Mouse (Mus musculus): Measurements from ENCODE around the gene Gm20696. TPM values are rescaled to one million over a fixed set of nuclear protein-coding genes. Genes with fewer than 3 reads are reported as not detected.

Gene Gm20696
- polyA plus RNA-seq, 1 experiment: not detected

- no peaks in the 10 kb centered on the region for H3K4me1 ChIP-seq (ENCODE audit: control insufficient read depth)
- no peaks in the 10 kb centered on the region for H3K9me3 ChIP-seq (ENCODE audit: control insufficient read depth, low read length)
- no peaks in the 10 kb centered on the region for H3K27me3 ChIP-seq (ENCODE audit: control insufficient read depth)
- H3K4me3 ChIP-seq (replicated peaks): no peak overlapping the region
- TF ChIP-seq GATA1 (IDR thresholded peaks at IDR 0.05; ENCODE audit: low read length) (no peak), TAL1 (IDR thresholded peaks at IDR 0.05; ENCODE audit: low read length) (no peak)
- no peaks in the 10 kb centered on the region for H3K36me3 ChIP-seq (ENCODE audit: control insufficient read depth)
These were observed 307.4 kb downstream of the Gm20696 start for GRCm38 (mm10) chr6:99359036-99359698.

GRCm38 (mm10) chr6:99357931-99358330 is 308.7 kb downstream of the Gm20696 start:
- no peak overlapping the region for H3K4me3 ChIP-seq (replicated peaks)
- no peaks in the 10 kb centered on the region for H3K4me1 ChIP-seq (ENCODE audit: control insufficient read depth)
- H3K27me3 ChIP-seq (ENCODE audit: control insufficient read depth): no peaks in the 10 kb centered on the region
- H3K9me3 ChIP-seq (ENCODE audit: control insufficient read depth, low read length): no peaks in the 10 kb centered on the region
- H3K36me3 ChIP-seq (ENCODE audit: control insufficient read depth): no peaks in the 10 kb centered on the region
- TF ChIP-seq GATA1 (IDR thresholded peaks at IDR 0.05; ENCODE audit: low read length): no peak
- no peak for TF ChIP-seq TAL1 (IDR thresholded peaks at IDR 0.05; ENCODE audit: low read length)

- no peak overlapping the region for H3K4me3 ChIP-seq (replicated peaks)
- no peaks in the 10 kb centered on the region for H3K36me3 ChIP-seq (ENCODE audit: control insufficient read depth)
- H3K27me3 ChIP-seq (ENCODE audit: control insufficient read depth): no peaks in the 10 kb centered on the region
- H3K4me1 ChIP-seq (ENCODE audit: control insufficient read depth): peaks cover 10% of the 10 kb centered on the region
- TF ChIP-seq GATA1 (IDR thresholded peaks at IDR 0.05; ENCODE audit: low read length): no peak
- no peak for TF ChIP-seq TAL1 (IDR thresholded peaks at IDR 0.05; ENCODE audit: low read length)
- no peaks in the 10 kb centered on the region for H3K9me3 ChIP-seq (ENCODE audit: control insufficient read depth, low read length)
These were observed 312.3 kb downstream of the Gm20696 start for GRCm38 (mm10) chr6:99354338-99354737.

- Histone ChIP-seq H3K4me1 (ENCODE audit: control insufficient read depth) (peaks cover 10% of the 10 kb centered on the region), H3K4me3 (replicated peaks) (no peak overlapping the region), H3K27me3 (ENCODE audit: control insufficient read depth) (no peaks in the 10 kb centered on the region), H3K9me3 (ENCODE audit: control insufficient read depth, low read length) (no peaks in the 10 kb centered on the region), H3K36me3 (ENCODE audit: control insufficient read depth) (no peaks in the 10 kb centered on the region)
- TF ChIP-seq TAL1 (IDR thresholded peaks at IDR 0.05; ENCODE audit: low read length): no peak
- TF ChIP-seq GATA1 (IDR thresholded peaks at IDR 0.05; ENCODE audit: low read length): no peak
These were observed 313.2 kb downstream of the Gm20696 start for GRCm38 (mm10) chr6:99353441-99353840.

GRCm38 (mm10) chr6:99350566-99350965 is 316.0 kb downstream of the Gm20696 start:
- no peak overlapping the region for H3K4me3 ChIP-seq (replicated peaks)
- H3K4me1 ChIP-seq (ENCODE audit: control insufficient read depth): peaks cover 10% of the 10 kb centered on the region
- no peaks in the 10 kb centered on the region for H3K9me3 ChIP-seq (ENCODE audit: control insufficient read depth, low read length)
- no peaks in the 10 kb centered on the region for H3K27me3 ChIP-seq (ENCODE audit: control insufficient read depth)
- H3K36me3 ChIP-seq (ENCODE audit: control insufficient read depth): no peaks in the 10 kb centered on the region
- TF ChIP-seq GATA1 (IDR thresholded peaks at IDR 0.05; ENCODE audit: low read length): no peak
- TF ChIP-seq TAL1 (IDR thresholded peaks at IDR 0.05; ENCODE audit: low read length): no peak

GRCm38 (mm10) chr6:99350156-99350555 is 316.4 kb downstream of the Gm20696 start:
- no peak for TF ChIP-seq GATA1 (IDR thresholded peaks at IDR 0.05; ENCODE audit: low read length)
- no peak for TF ChIP-seq TAL1 (IDR thresholded peaks at IDR 0.05; ENCODE audit: low read length)
- no peak overlapping the region for H3K4me3 ChIP-seq (replicated peaks)
- no peaks in the 10 kb centered on the region for H3K27me3 ChIP-seq (ENCODE audit: control insufficient read depth)
- H3K9me3 ChIP-seq (ENCODE audit: control insufficient read depth, low read length): no peaks in the 10 kb centered on the region
- peaks cover 10% of the 10 kb centered on the region for H3K4me1 ChIP-seq (ENCODE audit: control insufficient read depth)
- no peaks in the 10 kb centered on the region for H3K36me3 ChIP-seq (ENCODE audit: control insufficient read depth)

GRCm38 (mm10) chr6:99347836-99348235 is 318.8 kb downstream of the Gm20696 start:
- Histone ChIP-seq H3K36me3 (ENCODE audit: control insufficient read depth) (no peaks in the 10 kb centered on the region), H3K4me3 (replicated peaks) (no peak overlapping the region), H3K9me3 (ENCODE audit: control insufficient read depth, low read length) (no peaks in the 10 kb centered on the region), H3K4me1 (ENCODE audit: control insufficient read depth) (peaks cover 10% of the 10 kb centered on the region), H3K27me3 (ENCODE audit: control insufficient read depth) (no peaks in the 10 kb centered on the region)
- TF ChIP-seq GATA1 (IDR thresholded peaks at IDR 0.05; ENCODE audit: low read length) (no peak), TAL1 (IDR thresholded peaks at IDR 0.05; ENCODE audit: low read length) (no peak)

- peaks cover 4% of the 10 kb centered on the region; the same call in 1 of the 2 replicates for H3K4me1 ChIP-seq (ENCODE audit: control insufficient read depth)
- H3K9me3 ChIP-seq (ENCODE audit: control insufficient read depth, low read length): no peaks in the 10 kb centered on the region
- TF ChIP-seq GATA1 (IDR thresholded peaks at IDR 0.05; ENCODE audit: low read length) (no peak), TAL1 (IDR thresholded peaks at IDR 0.05; ENCODE audit: low read length) (no peak)
- no peak overlapping the region for H3K4me3 ChIP-seq (replicated peaks)
- no peaks in the 10 kb centered on the region for H3K27me3 ChIP-seq (ENCODE audit: control insufficient read depth)
- no peaks in the 10 kb centered on the region for H3K36me3 ChIP-seq (ENCODE audit: control insufficient read depth)
These were observed 321.6 kb downstream of the Gm20696 start for GRCm38 (mm10) chr6:99344966-99345365.

- Histone ChIP-seq H3K4me1 (ENCODE audit: control insufficient read depth) (no peaks in the 10 kb centered on the region), H3K4me3 (replicated peaks) (no peak overlapping the region), H3K36me3 (ENCODE audit: control insufficient read depth) (no peaks in the 10 kb centered on the region), H3K27me3 (ENCODE audit: control insufficient read depth) (no peaks in the 10 kb centered on the region), H3K9me3 (ENCODE audit: control insufficient read depth, low read length) (no peaks in the 10 kb centered on the region)
- no peak for TF ChIP-seq GATA1 (IDR thresholded peaks at IDR 0.05; ENCODE audit: low read length)
- TF ChIP-seq TAL1 (IDR thresholded peaks at IDR 0.05; ENCODE audit: low read length): no peak
These were observed 322.2 kb downstream of the Gm20696 start for GRCm38 (mm10) chr6:99344357-99344756.

- H3K4me3 ChIP-seq (replicated peaks): no peak overlapping the region
- TF ChIP-seq GATA1 (IDR thresholded peaks at IDR 0.05; ENCODE audit: low read length): no peak
- TF ChIP-seq TAL1 (IDR thresholded peaks at IDR 0.05; ENCODE audit: low read length): no peak
- no peaks in the 10 kb centered on the region for H3K9me3 ChIP-seq (ENCODE audit: control insufficient read depth, low read length)
- H3K27me3 ChIP-seq (ENCODE audit: control insufficient read depth): no peaks in the 10 kb centered on the region
- H3K4me1 ChIP-seq (ENCODE audit: control insufficient read depth): no peaks in the 10 kb centered on the region
- no peaks in the 10 kb centered on the region for H3K36me3 ChIP-seq (ENCODE audit: control insufficient read depth)
These were observed 322.8 kb downstream of the Gm20696 start for GRCm38 (mm10) chr6:99343815-99344214.
